Mouse (Mus musculus): Measurements from ENCODE around the gene Mob3b. TPM values are rescaled to one million over a fixed set of nuclear protein-coding genes. Genes with fewer than 3 reads are reported as not detected.

Gene Mob3b
- polyA plus RNA-seq, 1 experiment from 2014 or later: 14.7 TPM

DNA sequence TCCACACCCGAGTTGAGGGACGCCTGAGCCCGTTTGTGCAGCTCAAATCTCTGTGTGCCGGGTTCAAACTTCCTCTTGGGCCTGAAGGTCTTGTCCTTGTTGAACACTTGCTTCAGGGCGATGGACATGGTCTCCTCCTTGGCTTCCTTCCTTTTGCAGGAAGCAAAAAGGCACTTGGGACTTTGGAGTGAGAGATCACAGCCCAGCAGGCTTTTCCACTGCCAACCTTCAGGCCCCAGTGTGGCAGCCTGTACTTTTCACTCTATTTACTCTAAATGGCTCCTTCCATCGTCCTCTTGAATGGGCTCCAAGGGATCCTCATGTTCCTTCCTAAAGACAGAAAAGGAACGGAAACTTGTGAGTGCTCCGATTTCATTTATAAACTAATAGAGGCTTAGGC, 73.2 kb downstream of the Mob3b start:
- no peaks in the 10 kb centered on the region for H3K36me3 ChIP-seq
- WGBS: 91% methylated on average over 8 of the region's 8 CpGs
- H3K9me3 ChIP-seq (replicated peaks): no peaks in the 10 kb centered on the region
- no peaks in the 10 kb centered on the region for H3K27me3 ChIP-seq
- no peak overlapping the region for H3K4me3 ChIP-seq (replicated peaks)
- H3K9ac ChIP-seq: no peak overlapping the region
- H3K4me2 ChIP-seq: no peak overlapping the region
- peaks cover 16% of the 10 kb centered on the region; the same call in 1 of the 2 replicates for H3K4me1 ChIP-seq
- H3K27ac ChIP-seq: no peak overlapping the region
- ATAC-seq (replicated peaks; ENCODE audit: low FRiP score): no peak

DNA sequence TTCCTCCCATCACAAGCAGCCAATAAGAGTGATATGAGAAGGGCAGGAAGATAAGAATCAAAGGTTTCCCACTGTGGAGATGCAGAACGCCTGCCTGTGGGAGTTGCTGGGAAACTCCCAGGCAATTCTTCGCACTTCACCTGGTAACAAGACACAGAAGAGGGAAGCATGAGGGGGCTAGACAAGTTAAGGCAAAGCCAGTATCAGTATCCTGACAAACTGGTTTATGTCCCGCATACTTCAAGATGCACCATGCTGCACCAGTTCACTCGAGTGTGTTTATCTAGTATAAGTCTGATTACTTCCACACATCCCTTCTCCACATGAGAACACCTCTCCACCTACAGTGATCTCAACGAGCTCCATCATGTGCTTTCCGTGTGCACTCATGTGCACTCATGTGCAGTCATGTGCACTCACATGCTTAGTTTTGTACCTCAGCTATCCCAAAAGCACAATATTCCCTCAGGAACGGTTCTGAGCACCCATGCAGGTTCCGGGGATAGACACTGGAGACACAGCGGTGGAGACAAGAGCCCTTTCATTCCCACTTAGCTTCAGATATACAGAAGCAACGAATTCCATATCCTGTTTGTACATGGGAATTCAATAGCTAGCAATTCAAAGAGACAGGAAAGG, 74.7 kb downstream of the Mob3b start:
- H3K4me3 ChIP-seq (replicated peaks): no peak overlapping the region
- ATAC-seq (replicated peaks; ENCODE audit: low FRiP score): peak; percentile 24; the same call in 1 of the 2 replicates
- no peak overlapping the region for H3K4me2 ChIP-seq
- no peaks in the 10 kb centered on the region for H3K36me3 ChIP-seq
- H3K4me1 ChIP-seq: peaks cover 16% of the 10 kb centered on the region; the same call in 1 of the 2 replicates
- no peak overlapping the region for H3K9ac ChIP-seq
- no peaks in the 10 kb centered on the region for H3K27me3 ChIP-seq
- WGBS: 45% methylated on average over 10 of the region's 10 CpGs
- H3K9me3 ChIP-seq (replicated peaks): no peaks in the 10 kb centered on the region
- H3K27ac ChIP-seq: no peak overlapping the region

DNA sequence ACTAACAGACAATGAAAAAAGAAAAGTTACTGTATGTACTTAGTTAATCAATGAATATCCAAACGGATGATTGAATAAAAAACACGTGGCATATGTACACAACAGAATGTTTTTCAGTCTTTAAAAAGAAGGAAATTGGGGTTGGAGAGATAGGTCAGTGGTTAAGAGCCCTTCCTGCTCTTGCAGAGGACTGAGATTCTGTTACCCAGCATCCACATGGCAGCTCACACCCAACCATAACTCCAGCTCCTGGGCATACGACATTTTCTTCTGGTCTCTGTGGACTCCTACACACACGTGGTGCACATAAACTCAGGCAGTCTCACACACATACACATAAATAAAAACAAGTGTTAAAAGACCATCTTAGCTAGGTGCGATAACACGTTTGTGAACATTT, 77.0 kb downstream of the Mob3b start:
- WGBS: 87% methylated on average over 6 of the region's 6 CpGs
- no peak for ATAC-seq (replicated peaks; ENCODE audit: low FRiP score)
- no peaks in the 10 kb centered on the region for H3K9me3 ChIP-seq (replicated peaks)

DNA sequence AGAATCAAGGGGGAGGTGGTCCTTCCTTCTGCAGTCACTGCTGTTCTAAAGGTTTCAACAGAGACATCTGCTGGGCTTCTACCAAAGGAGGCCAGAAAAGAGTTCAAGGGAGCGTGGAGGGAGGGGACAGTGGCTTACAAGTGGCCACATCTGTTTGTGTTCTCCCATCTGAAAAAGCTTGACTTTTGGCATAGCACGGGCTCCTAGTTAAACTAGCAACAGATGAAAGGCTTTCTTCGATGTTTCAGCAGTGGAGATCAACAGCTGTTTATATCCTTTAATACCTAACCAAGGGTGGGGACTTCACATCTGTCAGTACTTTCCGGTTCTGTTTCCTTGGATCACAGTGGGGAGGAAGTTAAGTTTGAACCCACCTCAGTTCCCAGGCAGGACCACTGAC, 88.5 kb downstream of the Mob3b start:
- 53% methylated on average over 4 of the region's 4 CpGs for WGBS
- ATAC-seq (replicated peaks; ENCODE audit: low FRiP score): no peak
- H3K27ac ChIP-seq: no peak overlapping the region

More for the DNA sequence above, 77.0 kb downstream of the Mob3b start:
- Histone ChIP-seq H3K27me3 (no peaks in the 10 kb centered on the region), H3K27ac (no peak overlapping the region), H3K36me3 (no peaks in the 10 kb centered on the region), H3K4me3 (replicated peaks) (no peak overlapping the region), H3K4me2 (no peak overlapping the region), H3K4me1 (peaks cover 12% of the 10 kb centered on the region; the same call in 1 of the 2 replicates), H3K9ac (no peak overlapping the region)

DNA sequence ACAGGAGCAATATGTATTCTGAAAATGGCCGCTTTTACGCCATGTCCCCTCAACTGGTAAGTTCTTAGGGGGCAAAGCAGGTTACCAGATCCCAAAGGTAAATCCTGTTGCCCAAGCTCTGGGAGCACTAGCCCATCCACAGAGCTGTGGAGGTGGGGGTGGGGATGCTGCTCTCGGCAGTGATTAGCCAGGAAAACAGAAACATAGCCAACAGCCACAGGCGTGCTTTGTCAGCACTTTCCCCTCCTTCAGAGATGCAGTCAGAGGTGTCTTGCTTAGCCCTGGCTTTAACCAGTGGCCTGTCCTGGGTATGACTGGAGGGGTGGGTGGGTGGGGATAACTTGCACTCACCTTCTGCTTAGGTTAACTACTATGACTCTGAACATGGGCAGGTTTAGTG, 91.1 kb downstream of the Mob3b start:
- 65% methylated on average over 4 of the region's 4 CpGs for WGBS
- peak; percentile 34; the same call in 1 of the 2 replicates for ATAC-seq (replicated peaks; ENCODE audit: low FRiP score)
- no peak overlapping the region for H3K27ac ChIP-seq
- H3K9me3 ChIP-seq (replicated peaks): no peaks in the 10 kb centered on the region
- H3K4me1 ChIP-seq: peaks cover 15% of the 10 kb centered on the region
- no peak overlapping the region for H3K4me3 ChIP-seq (replicated peaks)
- no peaks in the 10 kb centered on the region for H3K27me3 ChIP-seq
- no peak overlapping the region for H3K9ac ChIP-seq
- H3K4me2 ChIP-seq: no peak overlapping the region
- no peaks in the 10 kb centered on the region for H3K36me3 ChIP-seq

More for the DNA sequence above, 88.5 kb downstream of the Mob3b start:
- H3K9me3 ChIP-seq (replicated peaks): no peaks in the 10 kb centered on the region
- no peaks in the 10 kb centered on the region for H3K36me3 ChIP-seq
- no peaks in the 10 kb centered on the region for H3K27me3 ChIP-seq
- H3K4me2 ChIP-seq: no peak overlapping the region
- H3K9ac ChIP-seq: no peak overlapping the region
- no peak overlapping the region for H3K4me3 ChIP-seq (replicated peaks)
- H3K4me1 ChIP-seq: peaks cover 9% of the 10 kb centered on the region; the same call in 1 of the 2 replicates

DNA sequence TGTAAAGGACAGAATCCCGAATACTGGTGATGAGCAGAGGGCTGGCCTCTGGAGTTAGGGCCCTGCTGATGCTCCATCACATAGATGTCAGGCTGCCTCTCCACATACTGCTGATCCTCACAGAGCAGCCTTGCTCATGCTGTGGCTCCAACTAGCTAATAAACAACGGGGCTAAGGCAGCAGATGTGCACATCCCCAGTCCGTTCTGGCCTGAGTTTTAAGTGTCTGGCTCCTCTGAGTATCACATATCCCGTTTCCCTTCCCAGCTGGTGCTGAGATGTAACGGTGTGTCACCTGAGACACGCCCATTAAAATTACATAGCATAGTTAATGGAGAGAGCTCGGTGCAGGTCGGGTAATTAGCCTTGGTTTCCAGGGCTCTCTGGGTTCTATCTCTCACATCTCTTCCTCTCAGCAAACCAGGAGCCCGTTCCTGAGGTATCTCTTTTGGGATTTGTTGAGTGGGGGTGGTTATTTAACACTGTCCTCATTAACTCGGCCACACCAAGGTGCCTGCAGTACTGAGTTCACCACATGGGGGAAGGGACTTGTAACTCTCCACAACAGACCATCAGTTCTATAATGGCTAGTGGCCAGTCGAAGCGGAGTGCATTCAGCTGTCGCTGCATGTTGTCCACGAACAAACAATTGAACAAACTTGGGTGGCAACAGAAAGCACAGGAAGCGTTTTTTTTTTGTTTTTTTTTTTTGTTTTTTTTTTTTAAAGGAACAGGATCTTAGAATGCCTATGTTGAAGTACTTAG, 92.0 kb downstream of the Mob3b start:
- Histone ChIP-seq H3K9me3 (replicated peaks) (no peaks in the 10 kb centered on the region), H3K27me3 (no peaks in the 10 kb centered on the region), H3K9ac (no peak overlapping the region), H3K4me2 (no peak overlapping the region), H3K27ac (no peak overlapping the region), H3K36me3 (no peaks in the 10 kb centered on the region), H3K4me3 (replicated peaks) (no peak overlapping the region), H3K4me1 (peaks cover 15% of the 10 kb centered on the region)
- WGBS: 23% methylated on average over 15 of the region's 15 CpGs
- peak; percentile 75 for ATAC-seq (replicated peaks; ENCODE audit: low FRiP score)

DNA sequence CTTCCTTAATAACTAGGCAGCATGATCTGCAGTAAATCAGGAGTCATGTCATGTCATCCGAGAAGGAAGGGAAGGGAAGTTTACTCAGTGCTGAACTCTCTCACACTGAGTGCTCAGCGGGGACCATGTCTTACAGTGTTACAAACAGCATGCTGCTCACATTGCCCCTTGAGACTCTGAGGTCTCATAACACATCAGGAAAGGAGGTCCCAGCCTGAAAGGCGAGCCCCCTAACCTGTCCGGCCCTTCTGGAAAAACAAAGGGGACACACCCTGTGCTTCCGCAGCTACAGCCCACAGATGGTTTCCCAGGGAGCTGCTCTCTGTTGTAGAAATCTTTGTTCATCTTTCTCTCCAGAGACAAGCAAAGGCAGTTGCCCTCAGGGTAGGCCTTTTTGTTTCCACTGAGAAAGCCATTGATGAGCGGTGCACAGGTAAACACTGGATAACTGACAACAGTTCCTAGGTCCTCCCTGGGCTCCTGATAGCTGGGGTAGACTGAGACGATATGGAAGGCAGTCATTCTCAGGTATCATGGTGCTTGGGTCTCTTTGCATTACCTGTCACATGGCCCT, 94.1 kb downstream of the Mob3b start:
- Histone ChIP-seq H3K36me3 (no peaks in the 10 kb centered on the region), H3K4me2 (no peak overlapping the region), H3K4me3 (replicated peaks) (no peak overlapping the region), H3K27me3 (no peaks in the 10 kb centered on the region), H3K4me1 (peaks cover 15% of the 10 kb centered on the region), H3K9ac (no peak overlapping the region), H3K9me3 (replicated peaks) (no peaks in the 10 kb centered on the region), H3K27ac (no peak overlapping the region)
- WGBS: 41% methylated on average over 7 of the region's 7 CpGs
- ATAC-seq (replicated peaks; ENCODE audit: low FRiP score): no peak

DNA sequence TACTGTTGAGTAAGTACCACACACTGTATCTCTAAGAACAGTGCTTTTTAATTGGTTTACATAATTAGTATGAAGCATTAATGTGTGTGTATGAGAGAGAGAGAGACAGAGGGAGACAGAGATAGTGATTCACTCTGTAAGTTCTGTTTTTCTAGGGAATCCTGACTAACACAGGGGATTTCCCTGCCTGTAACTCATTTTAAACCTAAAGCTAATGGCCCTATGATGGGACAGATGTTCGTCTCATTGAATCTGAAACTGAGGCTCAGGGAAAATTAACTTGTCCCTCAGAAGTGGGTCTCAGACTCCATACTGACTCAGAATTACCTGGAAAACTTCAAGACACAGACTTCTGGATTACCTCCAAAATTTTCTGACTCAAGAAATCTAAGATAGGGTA, 96.3 kb downstream of the Mob3b start:
- no peak for ATAC-seq (replicated peaks; ENCODE audit: low FRiP score)
- H3K27ac ChIP-seq: no peak overlapping the region

DNA sequence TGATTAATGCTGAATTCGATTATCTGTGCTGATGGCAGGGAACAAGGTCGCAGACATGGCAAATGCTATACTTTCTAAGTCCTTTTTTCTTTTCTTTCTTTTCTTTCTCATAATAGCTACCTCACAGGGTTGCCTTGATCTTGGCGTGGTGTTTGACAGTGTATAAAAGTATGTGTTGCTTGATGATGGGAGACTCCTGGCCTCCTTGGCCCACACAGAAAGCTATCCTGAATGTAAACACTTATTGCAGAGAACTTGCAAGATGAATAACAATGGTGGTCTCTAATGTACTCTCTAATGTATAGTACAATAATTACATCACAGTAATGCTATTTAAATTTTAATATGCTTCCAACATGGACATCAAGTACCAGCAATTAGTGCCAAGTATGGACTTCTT, 96.9 kb downstream of the Mob3b start:
- Histone ChIP-seq H3K4me2 (no peak overlapping the region), H3K27me3 (no peaks in the 10 kb centered on the region), H3K9ac (no peak overlapping the region), H3K9me3 (replicated peaks) (no peaks in the 10 kb centered on the region), H3K36me3 (no peaks in the 10 kb centered on the region), H3K27ac (no peak overlapping the region), H3K4me3 (replicated peaks) (no peak overlapping the region), H3K4me1 (peaks cover 10% of the 10 kb centered on the region)
- WGBS: 83% methylated on average over 3 of the region's 3 CpGs
- ATAC-seq (replicated peaks; ENCODE audit: low FRiP score): no peak

More for the DNA sequence above, 96.3 kb downstream of the Mob3b start:
- H3K36me3 ChIP-seq: no peaks in the 10 kb centered on the region
- H3K9ac ChIP-seq: no peak overlapping the region
- 74% methylated on average over 1 of the region's 1 CpGs for WGBS
- H3K9me3 ChIP-seq (replicated peaks): no peaks in the 10 kb centered on the region
- H3K27me3 ChIP-seq: no peaks in the 10 kb centered on the region
- no peak overlapping the region for H3K4me3 ChIP-seq (replicated peaks)
- peaks cover 14% of the 10 kb centered on the region for H3K4me1 ChIP-seq
- no peak overlapping the region for H3K4me2 ChIP-seq

DNA sequence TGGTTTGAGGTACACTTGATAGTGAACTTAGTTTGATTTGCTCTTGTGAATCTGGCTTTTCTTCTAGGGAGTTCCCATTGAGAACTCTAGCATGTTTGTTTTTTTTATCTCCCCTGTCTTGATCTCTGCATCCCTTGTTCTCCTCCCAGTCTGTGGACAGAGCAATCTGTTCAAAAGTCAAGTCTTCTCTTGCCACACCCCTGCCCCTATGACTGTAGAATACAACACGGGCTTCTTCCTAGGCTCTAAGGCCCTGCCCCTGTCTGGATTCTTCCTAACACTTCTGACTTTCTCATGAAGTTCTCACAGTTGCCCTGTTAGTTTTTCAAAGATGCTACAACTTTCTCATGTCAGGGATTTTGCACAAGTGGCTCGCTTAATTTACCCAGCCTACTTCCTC, 102.9 kb downstream of the Mob3b start:
- no peak overlapping the region for H3K4me2 ChIP-seq
- 72% methylated on average over 2 of the region's 2 CpGs for WGBS
- peaks cover 29% of the 10 kb centered on the region for H3K4me1 ChIP-seq
- no peak overlapping the region for H3K9ac ChIP-seq
- H3K4me3 ChIP-seq (replicated peaks): no peak overlapping the region
- H3K36me3 ChIP-seq: no peaks in the 10 kb centered on the region
- no peaks in the 10 kb centered on the region for H3K27me3 ChIP-seq
- no peak for ATAC-seq (replicated peaks; ENCODE audit: low FRiP score)
- no peaks in the 10 kb centered on the region for H3K9me3 ChIP-seq (replicated peaks)
- H3K27ac ChIP-seq: no peak overlapping the region

DNA sequence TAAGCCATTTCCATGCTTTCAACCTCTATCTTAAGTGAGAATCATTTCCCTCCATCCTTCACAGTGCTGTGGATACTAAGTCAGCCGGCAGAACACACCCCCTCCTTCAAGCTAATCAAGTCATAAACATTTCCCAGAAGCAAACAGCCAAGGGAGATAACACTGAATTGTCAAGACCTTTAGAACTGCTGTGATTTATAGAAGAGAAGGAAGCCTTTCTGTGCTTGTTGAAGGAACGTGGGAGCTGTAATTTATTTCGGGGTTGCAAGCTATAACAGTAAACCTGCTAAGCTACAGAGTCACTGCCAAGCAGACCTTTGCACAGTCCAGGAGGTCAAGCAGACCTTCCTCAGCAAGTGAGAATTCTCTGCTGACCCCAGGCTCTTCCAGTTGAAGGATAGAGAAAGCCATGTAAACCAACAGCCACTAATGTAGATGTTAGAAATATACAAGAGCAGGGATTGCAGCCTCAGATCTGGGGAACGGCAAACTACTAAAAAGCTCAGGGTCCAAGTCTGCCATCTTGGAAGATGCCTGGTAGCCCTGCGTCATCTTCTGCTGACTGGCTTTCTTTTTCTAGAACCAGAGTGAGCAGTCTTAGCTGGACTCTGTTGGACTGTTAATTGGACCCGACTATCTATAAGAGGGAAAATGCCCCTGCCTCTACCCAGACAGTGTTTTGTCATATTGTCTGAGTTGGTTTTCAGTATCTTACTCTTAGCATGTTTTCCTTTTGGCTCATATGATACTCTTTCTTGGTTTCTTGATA, 104.9 kb downstream of the Mob3b start:
- Histone ChIP-seq H3K4me3 (replicated peaks) (no peak overlapping the region), H3K9ac (no peak overlapping the region), H3K4me2 (no peak overlapping the region), H3K36me3 (no peaks in the 10 kb centered on the region), H3K27me3 (no peaks in the 10 kb centered on the region), H3K4me1 (peaks cover 33% of the 10 kb centered on the region), H3K9me3 (replicated peaks) (no peaks in the 10 kb centered on the region), H3K27ac (no peak overlapping the region)
- 38% methylated on average over 6 of the region's 6 CpGs for WGBS
- peak; percentile 79 for ATAC-seq (replicated peaks; ENCODE audit: low FRiP score)

DNA sequence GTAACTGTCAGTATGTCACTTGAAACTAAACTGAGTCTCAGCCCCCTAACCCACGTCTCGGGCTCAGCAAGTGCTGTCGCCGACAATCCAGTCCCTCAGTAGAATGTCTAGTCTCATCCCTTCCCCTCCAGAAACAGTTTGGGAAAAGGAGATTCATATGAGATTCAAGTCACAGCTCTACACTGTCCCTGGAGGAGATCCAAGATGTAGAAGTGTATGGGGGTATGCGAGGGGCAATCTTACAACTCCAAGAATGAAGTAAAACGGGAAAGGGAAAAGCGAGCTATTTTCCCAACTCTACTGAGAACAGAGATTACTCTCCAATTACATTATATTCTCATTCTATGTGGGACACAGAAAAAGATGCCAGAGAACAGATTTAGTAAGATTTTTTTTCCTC, 106.1 kb downstream of the Mob3b start:
- Histone ChIP-seq H3K4me3 (replicated peaks) (no peak overlapping the region), H3K9me3 (replicated peaks) (no peaks in the 10 kb centered on the region), H3K27ac (no peak overlapping the region), H3K27me3 (no peaks in the 10 kb centered on the region), H3K36me3 (no peaks in the 10 kb centered on the region), H3K4me2 (no peak overlapping the region), H3K9ac (no peak overlapping the region), H3K4me1 (peaks cover 33% of the 10 kb centered on the region)
- ATAC-seq (replicated peaks; ENCODE audit: low FRiP score): no peak
- 68% methylated on average over 7 of the region's 7 CpGs for WGBS
